ENCODE assay signal across 28 mouse cellular contexts in the genomic region with DNA sequence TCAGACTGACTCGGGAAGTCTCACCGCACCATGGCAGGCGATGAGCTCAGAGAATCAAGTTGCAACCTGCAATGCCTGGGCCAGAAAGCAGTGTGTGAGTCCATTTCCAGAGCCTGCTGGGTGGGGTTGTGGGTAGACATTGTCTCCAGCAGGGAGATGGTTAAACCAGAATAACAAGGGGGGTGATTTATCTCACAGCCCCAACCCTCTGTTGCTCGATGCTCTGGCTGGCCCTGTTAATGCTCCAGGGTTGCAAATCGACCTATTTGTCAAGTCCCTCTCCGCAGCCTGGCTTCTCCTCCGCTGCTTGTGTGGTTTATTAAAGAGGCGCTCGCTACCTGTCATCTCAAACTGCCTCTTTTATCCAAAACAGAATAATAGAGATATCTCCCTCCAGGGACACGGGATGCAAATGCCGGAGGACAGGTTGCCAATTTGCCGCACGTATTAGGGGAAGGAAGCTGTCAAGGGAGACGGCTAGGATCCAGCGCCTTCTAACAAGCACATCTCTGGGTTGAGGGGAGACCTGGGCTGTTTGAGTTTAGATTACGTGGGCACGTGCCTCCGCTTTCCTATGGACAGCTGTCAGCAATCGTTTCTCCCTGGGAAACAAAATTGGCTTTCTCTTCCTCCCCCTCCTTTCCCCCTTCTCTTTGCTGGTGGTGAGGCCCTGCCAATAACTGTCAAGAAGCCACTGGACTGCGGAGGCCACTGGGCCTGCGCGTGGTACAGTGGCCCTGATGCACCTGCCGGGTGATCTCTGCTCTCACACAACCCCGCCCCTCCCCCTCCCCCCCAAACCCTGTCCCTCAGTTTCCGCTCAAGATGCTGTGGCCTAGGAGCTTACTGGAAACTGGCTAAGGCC. TPM values are rescaled to one million over a fixed set of nuclear protein-coding genes. Genes with fewer than 3 reads are reported as not detected.
DNase-seq lines count a peak whose midpoint lies in the region; ATAC-seq and TF ChIP-seq lines count a peak whose summit lies in the region.
"Had no signal": no experiment of that assay in that cellular context is flagged by ENCODE, and none has a peak within 500 bp of the region (broad histone marks: within the 10 kb centered on the region; RNA-seq: fewer than 3 reads in every experiment).

No protein-coding gene starts in this region.

- intact Hi-C loops in heart, postnatal 36 days (cut with DNase I), result no loop called here

- no peak for TF ChIP-seq CTCF in brain, embryonic 14.5 days (IDR thresholded peaks at IDR 0.05; ENCODE audit: borderline replicate concordance, extremely low read depth, insufficient read depth, insufficient read length)
- TF ChIP-seq CTCF in kidney, adult 2 months (conservative IDR thresholded peaks at IDR 0.05; ENCODE audit: insufficient read depth, insufficient read length, low read depth, low read length), result no peak

- H3K36me3 ChIP-seq in hindbrain, embryonic 14.5 days (replicated peaks; ENCODE audit: control insufficient read depth, insufficient read depth), result no peaks in the 10 kb centered on the region
- no peaks in the 10 kb centered on the region for H3K36me3 ChIP-seq in midbrain, embryonic 14.5 days (ENCODE audit: control insufficient read depth, insufficient read depth, low read length)
- no peaks in the 10 kb centered on the region for H3K36me3 ChIP-seq in neural tube, embryonic 15.5 days
- H3K36me3 ChIP-seq in forebrain, embryonic 12.5 days (replicated peaks), result no peaks in the 10 kb centered on the region
- H3K36me3 ChIP-seq in kidney, adult 2 months (ENCODE audit: control insufficient read depth, insufficient read depth, low read length), result no peaks in the 10 kb centered on the region
- H3K36me3 ChIP-seq: forebrain, embryonic 10.5 days; heart, embryonic 12.5 days; limb, embryonic 12.5 days; stomach, embryonic 15.5 days had no signal

- no peak overlapping the region for H3K9ac ChIP-seq in hindbrain, embryonic 14.5 days
- no peak overlapping the region for H3K9ac ChIP-seq in midbrain, embryonic 14.5 days (replicated peaks; ENCODE audit: low read length)
- H3K9ac ChIP-seq in neural tube, embryonic 15.5 days (replicated peaks), result no peak overlapping the region
- H3K9ac ChIP-seq in forebrain, embryonic 12.5 days, result no peak overlapping the region
- H3K9ac ChIP-seq: heart, embryonic 12.5 days; limb, embryonic 12.5 days; liver, postnatal 0 days; stomach, embryonic 15.5 days had no signal

- ATAC-seq in hindbrain, embryonic 14.5 days (ENCODE audit: low FRiP score), result peak; percentile 54; the same call in 1 of the 2 replicates
- ATAC-seq in midbrain, embryonic 14.5 days (ENCODE audit: low FRiP score, low TSS enrichment), result peak; percentile 58
- no peak for ATAC-seq in neural tube, embryonic 15.5 days (ENCODE audit: low FRiP score)
- ATAC-seq in forebrain, embryonic 12.5 days (ENCODE audit: low FRiP score), result no peak
- ATAC-seq: liver, postnatal 0 days; lung, postnatal 0 days; Patski had no signal

- no peaks in the 10 kb centered on the region for H3K27me3 ChIP-seq in hindbrain, embryonic 14.5 days (ENCODE audit: control insufficient read depth, insufficient read depth, low read length)
- H3K27me3 ChIP-seq in midbrain, embryonic 14.5 days (ENCODE audit: control insufficient read depth, insufficient read depth, low read length), result 0 out of 2 replicates have a peak, but pooled peaks cover 4% of the 10 kb centered on the region
- 0 out of 2 replicates have a peak, but pooled peaks cover 4% of the 10 kb centered on the region for H3K27me3 ChIP-seq in neural tube, embryonic 15.5 days (replicated peaks)
- H3K27me3 ChIP-seq in forebrain, embryonic 12.5 days, result 0 out of 2 replicates have a peak, but pooled peaks cover 8% of the 10 kb centered on the region
- H3K27me3 ChIP-seq in kidney, adult 2 months (replicated peaks; ENCODE audit: control insufficient read depth, insufficient read depth, low read length), result no peaks in the 10 kb centered on the region
- H3K27me3 ChIP-seq: limb, embryonic 12.5 days; Patski; stomach, embryonic 15.5 days had no signal

- H3K4me2 ChIP-seq in hindbrain, embryonic 14.5 days (replicated peaks), result no peak overlapping the region; the same call in 1 of the 2 replicates
- peak overlapping the region; percentile 2; the same call in 1 of the 2 replicates for H3K4me2 ChIP-seq in midbrain, embryonic 14.5 days (ENCODE audit: low read length)
- H3K4me2 ChIP-seq in neural tube, embryonic 15.5 days, result 0 out of 2 replicates have a peak overlapping the region, but pooled peaks have one; percentile 5
- no peak overlapping the region for H3K4me2 ChIP-seq in forebrain, embryonic 12.5 days
- H3K4me2 ChIP-seq: heart, embryonic 12.5 days; limb, embryonic 12.5 days; liver, embryonic 11.5 days; stomach, embryonic 15.5 days had no signal

- TF ChIP-seq POLR2A in brain, embryonic 14.5 days (IDR thresholded peaks at IDR 0.05; ENCODE audit: borderline replicate concordance, extremely low read depth, insufficient read depth, insufficient read length, poor library complexity, severe bottlenecking), result no peak
- TF ChIP-seq POLR2A in kidney, adult 2 months (IDR thresholded peaks at IDR 0.05; ENCODE audit: low read depth, low read length), result no peak

- WGBS in hindbrain, embryonic 14.5 days, result 36% methylated on average over 25 of the region's 25 CpGs
- 28% methylated on average over 25 of the region's 25 CpGs for WGBS in midbrain, embryonic 14.5 days
- 49% methylated on average over 25 of the region's 25 CpGs for WGBS in neural tube, embryonic 15.5 days
- WGBS in forebrain, embryonic 12.5 days, result 75% methylated on average over 24 of the region's 25 CpGs
- WGBS in kidney, adult 2 months, result 65% methylated on average over 25 of the region's 25 CpGs

- H3K9me3 ChIP-seq in hindbrain, embryonic 14.5 days (ENCODE audit: control insufficient read depth, low read length), result no peaks in the 10 kb centered on the region
- no peaks in the 10 kb centered on the region for H3K9me3 ChIP-seq in midbrain, embryonic 14.5 days (ENCODE audit: control insufficient read depth, low read length)
- no peaks in the 10 kb centered on the region for H3K9me3 ChIP-seq in neural tube, embryonic 15.5 days (replicated peaks)
- H3K9me3 ChIP-seq in forebrain, embryonic 12.5 days, result no peaks in the 10 kb centered on the region
- H3K9me3 ChIP-seq: forebrain, embryonic 10.5 days; stomach, embryonic 15.5 days had no signal

- no peak overlapping the region for H3K4me3 ChIP-seq in hindbrain, embryonic 14.5 days (replicated peaks; ENCODE audit: low read length)
- H3K4me3 ChIP-seq in midbrain, embryonic 14.5 days (replicated peaks; ENCODE audit: low read depth, low read length), result no peak overlapping the region
- no peak overlapping the region for H3K4me3 ChIP-seq in neural tube, embryonic 15.5 days (replicated peaks)
- no peak overlapping the region for H3K4me3 ChIP-seq in forebrain, embryonic 12.5 days (replicated peaks)
- H3K4me3 ChIP-seq in kidney, adult 2 months (ENCODE audit: insufficient read depth, low read depth, low read length), result no peak overlapping the region
- H3K4me3 ChIP-seq: forebrain, embryonic 10.5 days; heart, embryonic 12.5 days; limb, embryonic 12.5 days; stomach, embryonic 15.5 days had no signal

- peak; percentile 74 for DNase-seq in brain, embryonic 14.5 days (ENCODE audit: low read depth)
- no peak for DNase-seq in hindbrain, embryonic 14.5 days (ENCODE audit: low spot score)
- peak; percentile 76 for DNase-seq in midbrain, embryonic 14.5 days
- no peak for DNase-seq in heart, postnatal 36 days
- no peak for DNase-seq in kidney, adult 2 months
- DNase-seq: cerebellum, adult 18-20 months; gastrocnemius, postnatal 25 days; heart, adult 18-20 months; heart, postnatal 10 days; kidney, adult 8-10 months; kidney, postnatal 14 days; liver, postnatal 0 days; right cerebral cortex, adult 18-20 months; thymus, adult 2 months had no signal

- H3K27ac ChIP-seq in hindbrain, embryonic 14.5 days, result no peak overlapping the region
- H3K27ac ChIP-seq in midbrain, embryonic 14.5 days (replicated peaks; ENCODE audit: low read depth, low read length), result peak overlapping the region; percentile 55; the same call in 1 of the 2 replicates
- H3K27ac ChIP-seq in neural tube, embryonic 15.5 days (replicated peaks), result no peak overlapping the region
- H3K27ac ChIP-seq in forebrain, embryonic 12.5 days, result no peak overlapping the region
- H3K27ac ChIP-seq in kidney, adult 2 months (ENCODE audit: insufficient read depth, low read depth, low read length), result no peak overlapping the region
- H3K27ac ChIP-seq: forebrain, embryonic 10.5 days; limb, embryonic 12.5 days; macrophage; stomach, embryonic 15.5 days had no signal

- peaks cover 8% of the 10 kb centered on the region; the same call in 1 of the 2 replicates for H3K4me1 ChIP-seq in hindbrain, embryonic 14.5 days (replicated peaks; ENCODE audit: control insufficient read depth, insufficient read depth, low read length)
- peaks cover 13% of the 10 kb centered on the region for H3K4me1 ChIP-seq in midbrain, embryonic 14.5 days (ENCODE audit: control insufficient read depth, insufficient read depth, low read length)
- H3K4me1 ChIP-seq in neural tube, embryonic 15.5 days, result peaks cover 9% of the 10 kb centered on the region
- peaks cover 14% of the 10 kb centered on the region for H3K4me1 ChIP-seq in forebrain, embryonic 12.5 days
- no peaks in the 10 kb centered on the region for H3K4me1 ChIP-seq in kidney, adult 2 months (ENCODE audit: control insufficient read depth, insufficient read depth, low read length)

RNA-seq across cellular contexts. Expression of a gene that starts 57.4 kb away (rescaled TPM):
- polyA plus RNA-seq in brain, embryonic 14.5 days (2012; rRNA removed), result 1.3 and 1.4 TPM in 2 replicates
- polyA plus RNA-seq in hindbrain, embryonic 14.5 days (2014; fragmentation: Nextera tagmentation; extraction: Ambion mirVana), result not detected in 2 replicates
- 3.2 and 3.3 TPM in 2 replicates for polyA plus RNA-seq in midbrain, embryonic 14.5 days (2014; fragmentation: Nextera tagmentation; extraction: Ambion mirVana)
- polyA plus RNA-seq in neural tube, embryonic 15.5 days (2015; fragmentation: Nextera tagmentation; extraction: Ambion mirVana), result 0.29 TPM in 1 of 2 replicates, not detected in the other
- 1.7 and 2.8 TPM in 2 replicates for polyA plus RNA-seq in forebrain, embryonic 12.5 days (2016; fragmentation: Nextera tagmentation; extraction: Ambion mirVana)
- total RNA-seq in heart, postnatal 36 days (2021), result not detected
- polyA plus RNA-seq in kidney, adult 2 months (2012; rRNA removed), result 0.03 and 0.05 TPM in 2 replicates
- total RNA-seq: adrenal gland, adult 18-20 months; heart, adult 18-20 months; heart, postnatal 10 days; layer of hippocampus, adult 18-20 months; layer of hippocampus, postnatal 14 days; left cerebral cortex, adult 8-10 months had no signal
- polyA plus RNA-seq: liver, postnatal 0 days; lung, postnatal 0 days; macrophage; Patski had no signal

Comparison
In these comparisons a context has a peak if more than half of its experiments do, and no peak if none do; other contexts are left out.
1. DNase-seq: peak in brain, embryonic 14.5 days (single experiment) and midbrain, embryonic 14.5 days (single experiment); none in hindbrain, embryonic 14.5 days (single experiment), heart, postnatal 36 days (0 of 2) and kidney, adult 2 months (single experiment).
2. ATAC-seq: peak in hindbrain, embryonic 14.5 days (single experiment) and midbrain, embryonic 14.5 days (single experiment); none in neural tube, embryonic 15.5 days (single experiment) and forebrain, embryonic 12.5 days (single experiment).
3. H3K4me2 ChIP-seq: peak in midbrain, embryonic 14.5 days (single experiment) and neural tube, embryonic 15.5 days (single experiment); none in hindbrain, embryonic 14.5 days (single experiment) and forebrain, embryonic 12.5 days (single experiment).